Mouse (Mus musculus) 416B (cell line): ENCODE measurements at regions not wholly inside any gene's neighbourhood (a gene's known extent, or its start where the extent isn't known, plus 50 kb on each side); places are given as distances from the start of the nearest gene placed in this dataset.

Experiments
- DNase-seq: peaks from one replicate; pipeline ENCODE4 v3.0.0; 2011; ENCODE audit warnings: low read depth

DNA sequence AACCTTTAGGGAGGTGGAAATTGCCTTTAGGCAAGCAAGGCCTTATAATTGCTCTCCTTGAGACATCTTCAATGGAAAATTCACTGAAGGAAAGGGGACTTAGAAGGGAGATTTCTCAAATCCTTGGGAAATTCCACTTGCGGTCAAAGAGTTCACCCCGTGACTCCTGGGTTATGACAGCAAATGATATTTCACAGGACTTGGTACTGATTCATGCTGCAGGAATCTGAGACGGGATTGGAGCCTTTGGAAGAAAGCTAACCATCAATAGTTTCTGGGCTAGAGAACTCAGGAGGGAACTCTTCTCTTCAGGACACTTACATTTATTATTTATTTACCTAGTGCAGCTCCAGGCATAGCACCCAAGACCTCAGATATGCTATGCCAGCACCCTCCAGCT is 52.8 kb upstream of the Cxcl5 start:
- no peak for DNase-seq

GRCm38 (mm10) chr5:90703653-90704052 is 55.5 kb upstream of the Cxcl5 start:
- DNase-seq: peak; percentile 69

GRCm38 (mm10) chr5:90700178-90700577 is 59.0 kb upstream of the Cxcl5 start:
- peak; percentile 41 for DNase-seq

DNA sequence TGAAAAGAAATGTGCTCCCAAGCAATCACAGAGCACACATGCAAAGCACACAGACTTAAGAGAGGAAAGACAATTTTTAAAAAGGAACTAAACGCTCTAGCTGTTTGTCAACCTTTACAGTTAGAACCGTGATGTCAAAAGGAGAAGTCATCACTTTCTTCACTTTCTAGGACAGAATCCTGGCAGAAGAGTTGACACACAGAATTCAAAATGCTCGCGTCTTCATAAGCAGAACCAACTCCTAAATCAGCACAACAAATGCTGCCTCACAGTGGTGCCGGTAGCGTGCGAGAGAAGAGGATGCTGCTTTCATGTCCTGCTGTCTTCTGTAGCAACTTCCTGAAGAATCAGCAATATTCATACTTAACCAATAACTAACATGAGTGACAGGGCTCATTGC is 55.6 kb upstream of the Rassf6 start:
- DNase-seq: peak; percentile 39

- DNase-seq: peak; percentile 26
Observed at GRCm38 (mm10) chr5:90694431-90694830, 54.0 kb upstream of the Rassf6 start.

- DNase-seq: no peak
Observed at GRCm38 (mm10) chr5:90690746-90691145, 50.3 kb upstream of the Rassf6 start.
